Mouse (Mus musculus) liver, embryonic 15.5 days (tissue): ENCODE data around the gene Prf1. TPM values are rescaled to one million over a fixed set of nuclear protein-coding genes. Genes with fewer than 3 reads are reported as not detected.

ENCODE experiments used
- ATAC-seq: fragments of 200-750 bp; cut with Nextera tagmentation; 2 replicates; pipeline ENCODE4 v1.8.0; 2017; ENCODE audit warnings: moderate number of reproducible peaks, mild to moderate bottlenecking, moderate library complexity; ENCODE audit not compliant: insufficient read depth
- H3K27ac ChIP-seq: fragments of 300-500 bp; sonication (generic); replicated peaks from 2 replicates; pipeline ENCODE4 v1.5.1; 2015; ENCODE audit warnings: mild to moderate bottlenecking, inconsistent platforms
- H3K27me3 ChIP-seq: fragments of 300-500 bp; sonication (generic); 2 replicates; pipeline ENCODE4 v1.6.1; 2015; ENCODE audit warnings: mild to moderate bottlenecking, inconsistent platforms
- H3K36me3 ChIP-seq: fragments of 300-500 bp; sonication (generic); replicated peaks from 2 replicates; pipeline ENCODE4 v1.6.1; 2015; ENCODE audit warnings: moderate library complexity, mild to moderate bottlenecking, inconsistent platforms
- H3K4me1 ChIP-seq: fragments of 300-500 bp; sonication (generic); replicated peaks from 2 replicates; pipeline ENCODE4 v1.6.1; 2015; ENCODE audit warnings: inconsistent platforms
- H3K4me2 ChIP-seq: fragments of 300-500 bp; sonication (generic); 2 replicates; pipeline ENCODE4 v1.6.1; 2015; ENCODE audit warnings: moderate library complexity, mild to moderate bottlenecking, inconsistent platforms
- H3K4me3 ChIP-seq: fragments of 300-500 bp; sonication (generic); replicated peaks from 2 replicates; pipeline ENCODE4 v1.5.1; 2015; ENCODE audit warnings: mild to moderate bottlenecking, inconsistent platforms
- H3K9ac ChIP-seq: fragments of 300-500 bp; sonication (generic); 2 replicates; pipeline ENCODE4 v1.6.1; 2015; ENCODE audit warnings: moderate library complexity, mild to moderate bottlenecking, inconsistent platforms
- H3K9me3 ChIP-seq: fragments of 300-500 bp; sonication (generic); replicated peaks from 2 replicates; pipeline ENCODE4 v1.6.1; 2016; ENCODE audit warnings: inconsistent platforms
- WGBS: fragments of 180-500 bp; shearing (Covaris S2); methylation state at CpG from one replicate; pipeline ENCODE4 v1.1.7; 2015; ENCODE audit warnings: mixed read lengths; ENCODE audit not compliant: insufficient replicate concordance; 5-methylcytosine and 5-hydroxymethylcytosine counted together
- polyA plus RNA-seq: library from polyadenylated mRNA; unstranded; fragments of >200 nt; fragmentation: Nextera tagmentation; extraction: Ambion mirVana; gene quantifications from 2 replicates; pipeline ENCODE4 v1.2.1, GENCODE M21; 2015

Gene Prf1
- polyA plus RNA-seq, result 0.05 TPM in 1 of 2 replicates, not detected in the other

GRCm38 (mm10) chr10:61297477-61297876, at the start of gene Prf1:
Gene Prf1, plus strand, starts transcription at chr10:61297833.
- no peak for ATAC-seq
- WGBS, result 30% methylated on average over 7 of the region's 7 CpGs
- no peaks in the 10 kb centered on the region for H3K36me3 ChIP-seq
- H3K27ac ChIP-seq, result no peak within 1 kb of the TSS
- no peak within 1 kb of the TSS for H3K4me3 ChIP-seq
- H3K27me3 ChIP-seq, result no peaks in the 10 kb centered on the region
- H3K9me3 ChIP-seq, result no peaks in the 10 kb centered on the region
- H3K4me2 ChIP-seq, result no peak within 1 kb of the TSS
- no peak within 1 kb of the TSS for H3K9ac ChIP-seq
- no peaks in the 10 kb centered on the region for H3K4me1 ChIP-seq

- Histone ChIP-seq H3K4me2 (no peak overlapping the region), H3K9me3 (no peaks in the 10 kb centered on the region), H3K4me1 (no peaks in the 10 kb centered on the region), H3K27me3 (no peaks in the 10 kb centered on the region), H3K27ac (no peak overlapping the region), H3K36me3 (no peaks in the 10 kb centered on the region), H3K9ac (no peak overlapping the region), H3K4me3 (no peak overlapping the region)
- 72% methylated on average over 13 of the region's 13 CpGs for WGBS
- no peak for ATAC-seq
These were observed 49.0 kb upstream of the Prf1 start for GRCm38 (mm10) chr10:61248596-61249114.

DNA sequence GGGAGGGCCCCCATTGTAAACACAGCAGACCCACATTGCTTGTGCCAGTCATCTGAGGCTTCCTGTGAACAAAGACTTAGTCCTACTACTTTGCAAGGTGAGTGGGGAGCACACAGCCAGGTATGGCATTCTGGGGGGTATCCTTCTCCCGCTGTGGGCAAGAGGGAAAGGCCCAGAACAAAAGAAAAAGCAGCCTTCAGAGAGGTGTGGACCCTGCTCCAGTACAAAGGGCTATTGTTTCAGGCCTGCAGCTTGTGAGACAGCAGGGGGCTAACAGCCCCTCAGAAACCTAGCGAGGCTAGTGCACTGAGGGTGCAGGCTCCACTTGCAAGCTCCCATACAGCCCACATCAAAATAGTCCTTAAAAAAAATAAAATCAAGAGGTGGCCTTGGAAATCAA, 47.7 kb upstream of the Prf1 start:
- no peak for ATAC-seq
- H3K4me1 ChIP-seq, result no peaks in the 10 kb centered on the region
- H3K36me3 ChIP-seq, result no peaks in the 10 kb centered on the region
- no peak overlapping the region for H3K9ac ChIP-seq
- H3K27ac ChIP-seq, result no peak overlapping the region
- WGBS, result 59% methylated on average over 2 of the region's 2 CpGs
- no peak overlapping the region for H3K4me2 ChIP-seq
- H3K4me3 ChIP-seq, result no peak overlapping the region
- no peaks in the 10 kb centered on the region for H3K27me3 ChIP-seq
- no peaks in the 10 kb centered on the region for H3K9me3 ChIP-seq

GRCm38 (mm10) chr10:61254761-61255160, 42.9 kb upstream of the Prf1 start:
- Histone ChIP-seq H3K9me3 (no peaks in the 10 kb centered on the region), H3K9ac (no peak overlapping the region), H3K36me3 (no peaks in the 10 kb centered on the region), H3K4me2 (no peak overlapping the region), H3K4me1 (no peaks in the 10 kb centered on the region), H3K4me3 (no peak overlapping the region), H3K27me3 (no peaks in the 10 kb centered on the region), H3K27ac (no peak overlapping the region)
- ATAC-seq, result no peak
- WGBS, result 72% methylated on average over 6 of the region's 6 CpGs

DNA sequence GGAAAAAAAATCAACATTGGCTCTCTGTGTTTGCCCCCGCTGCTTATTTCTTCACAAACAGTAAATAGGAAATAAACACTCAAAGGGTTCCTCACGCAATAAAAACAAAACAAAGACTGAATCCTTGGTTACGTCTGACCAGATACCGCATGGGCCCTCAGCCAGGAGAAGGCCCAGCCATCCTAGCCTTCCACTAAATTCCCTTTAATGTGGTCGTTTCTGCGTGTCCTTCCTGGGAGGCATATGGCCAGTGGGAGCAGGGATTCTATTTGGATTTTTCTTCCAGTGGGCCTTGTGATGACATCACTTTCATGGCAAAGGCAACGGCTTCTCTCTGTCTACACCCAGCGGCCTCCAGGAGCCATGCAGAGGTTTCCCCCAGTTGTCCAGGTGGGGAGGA, 42.4 kb upstream of the Prf1 start:
- no peak for ATAC-seq
- Histone ChIP-seq H3K9me3 (no peaks in the 10 kb centered on the region), H3K4me1 (no peaks in the 10 kb centered on the region), H3K4me2 (no peak overlapping the region), H3K27me3 (no peaks in the 10 kb centered on the region), H3K36me3 (no peaks in the 10 kb centered on the region), H3K27ac (no peak overlapping the region), H3K9ac (no peak overlapping the region), H3K4me3 (no peak overlapping the region)
- 67% methylated on average over 8 of the region's 8 CpGs for WGBS

- Histone ChIP-seq H3K36me3 (no peaks in the 10 kb centered on the region), H3K4me2 (no peak overlapping the region), H3K27ac (no peak overlapping the region), H3K9me3 (no peaks in the 10 kb centered on the region), H3K9ac (no peak overlapping the region), H3K4me3 (no peak overlapping the region), H3K27me3 (no peaks in the 10 kb centered on the region), H3K4me1 (no peaks in the 10 kb centered on the region)
- no peak for ATAC-seq
- WGBS, result 69% methylated on average over 9 of the region's 9 CpGs
These were observed 41.0 kb upstream of the Prf1 start for GRCm38 (mm10) chr10:61256665-61257064.

- Histone ChIP-seq H3K9me3 (no peaks in the 10 kb centered on the region), H3K36me3 (no peaks in the 10 kb centered on the region), H3K4me3 (no peak overlapping the region), H3K27ac (no peak overlapping the region), H3K4me1 (no peaks in the 10 kb centered on the region), H3K9ac (no peak overlapping the region), H3K4me2 (no peak overlapping the region), H3K27me3 (no peaks in the 10 kb centered on the region)
- 58% methylated on average over 1 of the region's 1 CpGs for WGBS
- ATAC-seq, result no peak
These were observed 39.5 kb upstream of the Prf1 start for GRCm38 (mm10) chr10:61258131-61258530.

DNA sequence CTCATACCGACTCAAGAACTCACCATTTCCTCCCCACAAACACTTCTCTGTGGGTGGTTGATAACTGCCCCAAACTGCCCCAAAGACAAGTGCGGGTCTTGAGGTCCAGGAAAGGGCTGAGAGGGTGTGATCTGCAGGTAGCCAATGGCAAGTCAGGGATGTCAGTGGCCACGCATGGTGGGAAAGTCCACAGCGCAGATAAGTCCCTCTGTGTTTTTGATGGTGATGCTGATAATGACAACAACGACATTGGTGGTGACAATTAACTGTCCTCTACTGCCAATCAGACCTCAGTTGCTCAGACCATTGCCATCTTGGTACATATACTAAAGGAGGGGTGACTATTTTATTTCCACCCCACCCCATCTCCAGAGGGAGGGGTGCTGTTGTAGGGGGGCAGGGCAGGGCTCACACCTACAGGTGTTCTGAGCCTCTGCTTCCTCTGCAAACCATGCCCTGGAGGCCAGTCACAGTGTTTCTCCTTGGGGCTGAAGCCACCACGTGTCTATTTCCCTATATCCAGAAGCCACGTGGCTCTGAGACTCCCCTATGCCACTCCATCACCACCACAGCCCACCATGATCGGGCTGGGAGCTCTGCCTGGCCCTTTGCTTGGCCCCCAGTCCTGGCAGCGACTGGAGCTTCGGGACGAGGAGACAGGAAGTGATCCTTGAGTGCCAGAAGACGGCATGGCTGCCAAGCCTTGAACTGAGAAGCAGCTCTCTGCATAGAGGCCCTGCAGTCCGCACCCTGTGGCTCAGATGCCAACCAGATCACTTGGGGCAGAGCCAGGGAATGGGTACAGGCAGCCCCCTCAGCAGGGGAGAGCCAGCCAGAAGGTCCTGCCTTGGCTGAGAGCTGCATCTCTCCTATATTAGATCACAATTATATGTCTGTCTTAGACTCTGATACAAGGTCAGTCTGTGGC, 36.1 kb upstream of the Prf1 start:
- 24% methylated on average over 13 of the region's 13 CpGs for WGBS
- no peak for ATAC-seq

GRCm38 (mm10) chr10:61263606-61264005, 34.0 kb upstream of the Prf1 start:
- H3K4me3 ChIP-seq, result no peak overlapping the region
- H3K9me3 ChIP-seq, result no peaks in the 10 kb centered on the region
- no peak overlapping the region for H3K9ac ChIP-seq
- no peak overlapping the region for H3K4me2 ChIP-seq
- no peak for ATAC-seq
- WGBS, result 57% methylated on average over 8 of the region's 8 CpGs
- H3K36me3 ChIP-seq, result no peaks in the 10 kb centered on the region
- no peaks in the 10 kb centered on the region for H3K4me1 ChIP-seq
- H3K27me3 ChIP-seq, result no peaks in the 10 kb centered on the region
- no peak overlapping the region for H3K27ac ChIP-seq

More for the DNA sequence above, 36.1 kb upstream of the Prf1 start:
- H3K27me3 ChIP-seq, result no peaks in the 10 kb centered on the region
- no peak overlapping the region for H3K4me3 ChIP-seq
- no peak overlapping the region for H3K4me2 ChIP-seq
- no peak overlapping the region for H3K27ac ChIP-seq
- no peaks in the 10 kb centered on the region for H3K4me1 ChIP-seq
- no peak overlapping the region for H3K9ac ChIP-seq
- no peaks in the 10 kb centered on the region for H3K36me3 ChIP-seq
- no peaks in the 10 kb centered on the region for H3K9me3 ChIP-seq

DNA sequence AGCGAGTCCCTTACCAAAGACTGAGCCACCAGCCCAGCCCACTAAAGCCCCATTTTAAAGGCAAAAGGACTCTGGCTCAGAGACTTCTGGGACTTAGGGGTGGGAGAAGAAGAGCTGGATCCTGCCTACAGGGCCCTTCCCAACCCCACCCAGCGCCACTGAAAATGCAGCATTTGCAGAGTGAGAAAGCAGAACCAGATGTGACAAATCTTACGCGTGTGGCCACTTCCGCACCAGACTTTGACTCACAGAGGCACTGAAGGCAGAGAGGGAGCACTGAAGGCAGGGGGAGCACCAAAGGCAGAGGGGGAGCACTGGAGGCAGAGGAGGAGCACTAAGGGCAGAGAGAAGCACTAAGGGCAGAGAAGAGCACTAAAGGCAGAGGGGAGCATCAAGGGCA, 30.3 kb upstream of the Prf1 start:
- Histone ChIP-seq H3K9ac (no peak overlapping the region), H3K4me3 (no peak overlapping the region), H3K27ac (no peak overlapping the region), H3K4me1 (no peaks in the 10 kb centered on the region), H3K9me3 (no peaks in the 10 kb centered on the region), H3K4me2 (no peak overlapping the region), H3K36me3 (no peaks in the 10 kb centered on the region), H3K27me3 (peaks cover 13% of the 10 kb centered on the region)
- WGBS, result 52% methylated on average over 5 of the region's 5 CpGs
- no peak for ATAC-seq

GRCm38 (mm10) chr10:61272089-61272626, 25.5 kb upstream of the Prf1 start:
- peaks cover 39% of the 10 kb centered on the region for H3K27me3 ChIP-seq
- no peaks in the 10 kb centered on the region for H3K9me3 ChIP-seq
- ATAC-seq, result no peak
- WGBS, result 32% methylated on average over 8 of the region's 8 CpGs
- H3K4me3 ChIP-seq, result no peak overlapping the region
- H3K27ac ChIP-seq, result no peak overlapping the region
- H3K4me1 ChIP-seq, result no peaks in the 10 kb centered on the region; the same call in 1 of the 2 replicates
- H3K9ac ChIP-seq, result no peak overlapping the region
- H3K36me3 ChIP-seq, result no peaks in the 10 kb centered on the region
- no peak overlapping the region for H3K4me2 ChIP-seq
